Mouse (Mus musculus): ENCODE data around the gene Pld4. TPM values are rescaled to one million over a fixed set of nuclear protein-coding genes. Genes with fewer than 3 reads are reported as not detected.

Pld4 gene
- not detected in 2 replicates for polyA plus RNA-seq (2012; ENCODE audit: insufficient read depth, insufficient read length, low replicate concordance, missing spikeins)

DNA sequence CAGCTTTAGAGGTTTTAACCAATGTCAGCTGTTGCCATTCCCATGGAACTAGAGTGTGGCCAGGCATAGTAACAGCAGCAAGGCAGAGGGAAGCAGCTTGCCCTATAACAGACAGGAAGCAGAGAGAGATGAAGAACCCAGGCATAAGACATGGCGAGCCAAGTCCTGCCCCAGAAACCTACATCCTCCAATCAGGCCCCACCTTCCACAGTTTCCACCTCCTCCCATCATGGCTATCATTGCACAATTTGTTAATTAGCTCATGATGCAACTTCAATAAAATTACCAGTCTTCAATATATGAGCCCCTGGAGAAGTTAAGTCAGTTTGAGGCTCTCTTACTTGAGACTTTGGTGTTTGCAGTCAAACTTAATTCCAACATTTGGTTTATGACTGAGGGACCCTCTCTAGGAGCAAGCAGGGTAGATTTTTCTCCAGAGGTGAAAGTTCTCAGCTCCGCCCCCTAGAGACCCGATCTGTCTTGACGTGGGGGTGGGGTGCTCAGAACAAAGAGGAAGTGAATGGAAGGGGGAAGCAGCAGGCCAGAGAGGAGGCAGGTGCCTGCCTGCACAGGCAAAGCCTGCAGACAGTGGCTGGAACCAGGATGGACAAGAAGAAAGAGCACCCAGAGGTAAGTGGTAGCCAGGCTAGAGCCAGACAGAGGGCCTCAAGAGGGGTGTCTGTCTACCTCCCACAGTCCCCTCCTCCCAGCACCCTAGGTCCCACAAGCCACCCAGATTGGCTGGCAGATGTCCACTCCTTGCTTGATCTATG lies at the start of gene Pld4:
Pld4 (plus strand) TSS at position 502 of the 773 bp plus-strand sequence.
- TF ChIP-seq POLR2A (IDR thresholded peaks at IDR 0.05; ENCODE audit: insufficient read depth, low read depth, low read length) (no peak), CTCF (IDR thresholded peaks at IDR 0.05; ENCODE audit: insufficient read depth, low read depth, low read length) (no peak)
- no peak within 1 kb of the TSS for H3K27ac ChIP-seq (ENCODE audit: insufficient read depth, low read depth, low read length)
- no peak within 1 kb of the TSS for H3K4me3 ChIP-seq (ENCODE audit: insufficient read depth, low read depth, low read length)
- 49% methylated on average over 4 of the region's 4 CpGs for WGBS
- H3K4me1 ChIP-seq (ENCODE audit: control insufficient read depth, insufficient read depth, low read length) = no peaks in the 10 kb centered on the region

DNA sequence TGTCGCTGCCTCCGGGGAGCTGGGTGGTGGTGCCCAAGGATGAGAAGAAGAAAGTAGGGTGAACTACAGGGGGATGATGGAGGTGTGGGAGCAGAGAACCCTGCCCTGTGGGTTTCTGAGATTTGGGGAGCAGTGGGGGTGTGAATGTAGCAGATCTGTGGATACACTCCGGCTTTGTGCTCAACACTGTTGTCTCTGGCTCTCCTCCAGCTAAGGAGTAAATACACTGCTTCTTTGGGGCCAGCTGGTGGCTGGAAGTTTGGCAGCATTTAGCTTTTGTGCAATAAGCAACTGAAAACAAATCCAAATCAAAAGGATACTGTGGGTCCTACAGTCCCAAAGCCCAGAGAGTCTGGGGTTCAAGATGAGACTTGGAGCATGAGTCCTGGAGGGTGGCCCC lies 46.5 kb upstream of the Pld4 start:
- WGBS = 39% methylated on average over 3 of the region's 3 CpGs
- H3K27ac ChIP-seq (ENCODE audit: insufficient read depth, low read depth, low read length) = no peak overlapping the region
- TF ChIP-seq CTCF (IDR thresholded peaks at IDR 0.05; ENCODE audit: insufficient read depth, low read depth, low read length) (no peak), POLR2A (IDR thresholded peaks at IDR 0.05; ENCODE audit: insufficient read depth, low read depth, low read length) (no peak)
- H3K4me3 ChIP-seq (ENCODE audit: insufficient read depth, low read depth, low read length) = no peak overlapping the region
- H3K4me1 ChIP-seq (ENCODE audit: control insufficient read depth, insufficient read depth, low read length) = peaks cover 8% of the 10 kb centered on the region

DNA sequence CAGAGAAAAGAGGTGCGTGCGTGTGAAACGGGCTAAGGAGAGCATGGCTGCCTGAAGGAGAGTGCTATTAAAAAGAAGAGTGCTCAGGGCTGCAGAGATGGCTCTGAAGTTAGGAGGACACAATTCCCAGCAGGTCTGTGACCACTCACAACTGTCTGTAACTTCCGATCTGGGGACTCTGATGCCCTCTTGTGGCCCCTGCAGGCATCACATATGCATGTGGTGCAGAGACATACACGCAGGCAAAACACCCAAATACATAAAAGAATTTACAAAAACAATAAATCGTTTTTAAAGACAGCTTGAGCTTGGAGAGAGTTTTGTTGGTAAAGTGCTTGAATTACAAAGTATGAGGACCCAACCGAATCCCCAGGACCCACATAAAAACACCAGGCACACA lies 43.3 kb upstream of the Pld4 start:
- 33% methylated on average over 7 of the region's 7 CpGs for WGBS
- no peak overlapping the region for H3K4me3 ChIP-seq (ENCODE audit: insufficient read depth, low read depth, low read length)
- peaks cover 14% of the 10 kb centered on the region for H3K4me1 ChIP-seq (ENCODE audit: control insufficient read depth, insufficient read depth, low read length)
- TF ChIP-seq POLR2A (IDR thresholded peaks at IDR 0.05; ENCODE audit: insufficient read depth, low read depth, low read length) (no peak), CTCF (IDR thresholded peaks at IDR 0.05; ENCODE audit: insufficient read depth, low read depth, low read length) (no peak)
- H3K27ac ChIP-seq (ENCODE audit: insufficient read depth, low read depth, low read length) = no peak overlapping the region

- Histone ChIP-seq H3K27ac (ENCODE audit: insufficient read depth, low read depth, low read length) (no peak overlapping the region), H3K4me1 (ENCODE audit: control insufficient read depth, insufficient read depth, low read length) (peaks cover 22% of the 10 kb centered on the region), H3K4me3 (ENCODE audit: insufficient read depth, low read depth, low read length) (no peak overlapping the region)
- WGBS = 73% methylated on average over 5 of the region's 5 CpGs
- no peak for TF ChIP-seq CTCF (IDR thresholded peaks at IDR 0.05; ENCODE audit: insufficient read depth, low read depth, low read length)
- TF ChIP-seq POLR2A (IDR thresholded peaks at IDR 0.05; ENCODE audit: insufficient read depth, low read depth, low read length) = no peak
Observed at GRCm38 (mm10) chr12:112718995-112719394, 41.5 kb upstream of the Pld4 start.

DNA sequence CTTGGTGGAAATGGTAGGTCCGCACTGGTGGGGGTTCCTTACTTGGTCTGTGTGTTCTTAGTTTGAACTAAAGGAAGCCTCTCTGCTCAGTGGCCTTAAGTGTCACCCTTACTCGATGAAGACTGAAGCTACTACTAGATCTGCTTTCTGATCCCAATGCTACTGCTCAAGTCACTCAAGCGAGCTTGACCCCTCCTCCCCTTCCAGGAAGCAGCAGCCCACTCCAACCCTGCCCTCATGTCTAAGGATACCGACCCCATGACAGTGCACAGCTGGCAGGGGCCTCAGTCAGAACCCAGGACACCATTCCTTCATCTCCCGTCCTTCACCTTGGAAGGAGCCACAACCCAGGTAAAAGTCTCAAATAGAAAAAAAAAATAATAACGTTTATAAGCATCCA lies 40.2 kb upstream of the Pld4 start, which contains the start of gene Cep170b:
Cep170b (plus strand) TSS at position 240 of the 400 bp plus-strand sequence.
- Histone ChIP-seq H3K27ac (ENCODE audit: insufficient read depth, low read depth, low read length) (no peak within 1 kb of the TSS), H3K4me3 (ENCODE audit: insufficient read depth, low read depth, low read length) (no peak within 1 kb of the TSS), H3K4me1 (ENCODE audit: control insufficient read depth, insufficient read depth, low read length) (peaks cover 25% of the 10 kb centered on the region)
- WGBS = 87% methylated on average over 6 of the region's 6 CpGs
- TF ChIP-seq CTCF (IDR thresholded peaks at IDR 0.05; ENCODE audit: insufficient read depth, low read depth, low read length) (no peak), POLR2A (IDR thresholded peaks at IDR 0.05; ENCODE audit: insufficient read depth, low read depth, low read length) (no peak)

DNA sequence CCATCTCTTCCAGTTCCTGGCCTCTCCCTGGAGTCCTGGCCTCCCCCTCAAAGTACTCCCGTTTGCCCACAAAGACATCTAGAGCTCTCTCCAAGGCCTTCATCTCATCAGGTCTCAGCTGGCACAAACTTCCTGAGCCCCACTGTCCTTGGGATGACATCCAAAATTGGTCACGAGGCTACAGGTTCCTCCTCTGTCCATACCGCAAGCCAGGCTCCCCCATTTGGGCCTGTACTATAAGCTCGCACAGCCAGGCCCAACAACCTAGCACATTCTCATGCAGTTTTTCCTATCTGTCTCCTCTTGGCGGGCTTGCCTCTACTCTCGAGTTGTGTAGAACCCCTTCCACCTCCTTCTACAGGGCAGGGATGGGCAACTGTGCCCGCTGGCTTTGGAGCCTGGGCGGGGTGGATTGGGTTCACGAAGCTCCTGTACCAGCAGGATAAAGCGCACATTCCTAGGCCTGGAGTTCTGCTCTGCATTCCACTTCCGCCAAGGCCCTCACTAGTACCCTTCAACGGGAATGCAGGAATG lies 39.5 kb upstream of the Pld4 start:
- Histone ChIP-seq H3K4me3 (ENCODE audit: insufficient read depth, low read depth, low read length) (no peak overlapping the region), H3K4me1 (ENCODE audit: control insufficient read depth, insufficient read depth, low read length) (peaks cover 27% of the 10 kb centered on the region), H3K27ac (ENCODE audit: insufficient read depth, low read depth, low read length) (no peak overlapping the region)
- TF ChIP-seq CTCF (IDR thresholded peaks at IDR 0.05; ENCODE audit: insufficient read depth, low read depth, low read length) = no peak
- WGBS = 80% methylated on average over 12 of the region's 12 CpGs

DNA sequence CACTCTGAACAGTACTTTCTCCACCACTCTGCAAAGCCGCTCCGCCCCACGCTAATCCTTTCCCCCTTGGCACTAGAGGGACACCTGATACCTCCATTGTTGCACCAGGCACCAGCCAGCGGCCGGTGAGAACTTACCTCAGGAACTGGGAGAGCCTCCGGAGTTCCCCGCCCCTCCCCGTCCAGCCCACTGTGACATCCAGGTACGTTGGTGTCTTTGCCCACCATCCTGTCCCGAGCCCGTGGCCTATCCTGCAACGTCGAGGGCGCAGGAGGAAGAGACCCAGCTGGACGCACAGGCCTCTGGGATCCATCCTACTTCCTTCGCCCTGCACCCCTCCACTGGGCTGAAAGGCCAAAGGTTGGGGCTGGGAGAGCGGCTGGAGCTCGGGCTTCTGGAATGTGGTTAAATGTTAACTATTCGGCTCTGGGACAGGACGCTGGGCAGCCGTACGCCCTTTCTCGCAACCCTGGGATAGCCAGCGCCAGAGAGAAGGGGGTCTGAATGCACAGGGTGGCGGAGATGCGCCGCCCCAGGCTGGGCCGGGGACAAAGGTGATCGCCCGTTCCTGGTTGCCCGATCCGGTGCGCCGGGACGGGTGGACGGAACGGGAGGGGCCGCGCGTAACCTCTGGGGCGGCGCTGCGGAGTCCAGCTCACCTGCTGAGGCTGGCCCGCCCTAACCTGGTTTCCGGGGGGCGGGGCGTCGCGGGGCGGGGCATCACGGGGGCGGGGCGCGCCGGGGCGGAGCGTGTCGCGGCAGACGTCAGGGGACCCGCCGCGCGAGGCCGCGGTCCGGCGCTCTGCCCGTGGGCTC lies 38.8 kb upstream of the Pld4 start:
- Histone ChIP-seq H3K4me3 (ENCODE audit: insufficient read depth, low read depth, low read length) (peak overlapping the region; percentile 98), H3K27ac (ENCODE audit: insufficient read depth, low read depth, low read length) (no peak overlapping the region), H3K4me1 (ENCODE audit: control insufficient read depth, insufficient read depth, low read length) (peaks cover 28% of the 10 kb centered on the region)
- 10% methylated on average over 69 of the region's 69 CpGs for WGBS
- TF ChIP-seq POLR2A (IDR thresholded peaks at IDR 0.05; ENCODE audit: insufficient read depth, low read depth, low read length) (no peak), CTCF (IDR thresholded peaks at IDR 0.05; ENCODE audit: insufficient read depth, low read depth, low read length) (no peak)

- H3K27ac ChIP-seq (ENCODE audit: insufficient read depth, low read depth, low read length) = no peak overlapping the region; the same call in 1 of the 2 replicates
- TF ChIP-seq CTCF (IDR thresholded peaks at IDR 0.05; ENCODE audit: insufficient read depth, low read depth, low read length) (no peak), POLR2A (IDR thresholded peaks at IDR 0.05; ENCODE audit: insufficient read depth, low read depth, low read length) (no peak)
- 4% methylated on average over 68 of the region's 75 CpGs for WGBS
- H3K4me3 ChIP-seq (ENCODE audit: insufficient read depth, low read depth, low read length) = peak overlapping the region; percentile 98
- H3K4me1 ChIP-seq (ENCODE audit: control insufficient read depth, insufficient read depth, low read length) = peaks cover 35% of the 10 kb centered on the region
Observed at GRCm38 (mm10) chr12:112722240-112723027, 38.0 kb upstream of the Pld4 start.

All from olfactory bulb, adult 2 months (tissue).